Mouse (Mus musculus): ENCODE measurements at regions not wholly inside any gene's neighbourhood (a gene's known extent, or its start where the extent isn't known, plus 50 kb on each side); places are given as distances from the start of the nearest gene placed in this dataset.

DNA sequence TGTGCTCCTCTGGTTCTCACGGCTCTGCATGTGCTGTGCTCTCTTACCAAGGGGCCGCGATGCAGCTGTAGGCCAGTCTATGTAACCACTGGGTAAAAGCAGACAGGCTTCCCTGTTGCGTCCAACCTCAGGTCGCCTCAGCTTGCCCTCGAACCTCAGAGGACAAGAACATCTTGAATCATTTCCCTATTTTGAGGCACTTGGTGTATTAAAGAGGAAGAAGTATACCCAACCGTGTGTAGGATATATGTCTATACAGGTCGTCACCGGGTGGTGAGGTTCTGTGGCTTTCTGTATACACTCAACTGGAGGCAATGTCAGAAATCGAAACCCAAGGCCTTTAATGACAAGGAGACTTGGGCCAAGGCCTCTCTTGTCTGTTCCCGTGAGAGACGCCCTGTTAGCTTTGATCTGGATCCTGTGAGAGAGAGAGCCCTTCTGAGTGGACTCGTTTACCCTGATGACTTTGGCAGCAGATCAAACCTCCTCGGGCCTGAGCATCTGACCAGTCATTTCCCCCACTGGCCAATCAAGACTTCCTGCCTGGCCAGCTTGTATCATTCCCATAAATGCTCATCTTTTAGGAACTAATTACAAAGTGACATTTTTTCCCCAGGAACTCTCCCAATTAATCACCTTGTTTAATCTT, 135.3 kb downstream of the 1500009L16Rik start:
- no peak overlapping the region for H3K4me3 ChIP-seq (ENCODE audit: low read depth, low read length)
- H3K36me3 ChIP-seq (ENCODE audit: control insufficient read depth, insufficient read depth, low read length) = no peaks in the 10 kb centered on the region
- 74% methylated on average over 14 of the region's 14 CpGs for WGBS
- H3K4me2 ChIP-seq (replicated peaks; ENCODE audit: low read depth, low read length) = no peak overlapping the region
- no peaks in the 10 kb centered on the region for H3K9me3 ChIP-seq (ENCODE audit: control insufficient read depth, low read depth, low read length)
- H3K4me1 ChIP-seq (ENCODE audit: control insufficient read depth, insufficient read depth, low read length) = no peaks in the 10 kb centered on the region
- ATAC-seq (ENCODE audit: insufficient number of reproducible peaks, insufficient read depth, low FRiP score, low read depth) = no peak
- no peak overlapping the region for H3K9ac ChIP-seq (replicated peaks; ENCODE audit: low read depth, low read length)
- no peak overlapping the region for H3K27ac ChIP-seq (ENCODE audit: low read length)
- no peaks in the 10 kb centered on the region for H3K27me3 ChIP-seq (ENCODE audit: control insufficient read depth, insufficient read depth, low read length)

DNA sequence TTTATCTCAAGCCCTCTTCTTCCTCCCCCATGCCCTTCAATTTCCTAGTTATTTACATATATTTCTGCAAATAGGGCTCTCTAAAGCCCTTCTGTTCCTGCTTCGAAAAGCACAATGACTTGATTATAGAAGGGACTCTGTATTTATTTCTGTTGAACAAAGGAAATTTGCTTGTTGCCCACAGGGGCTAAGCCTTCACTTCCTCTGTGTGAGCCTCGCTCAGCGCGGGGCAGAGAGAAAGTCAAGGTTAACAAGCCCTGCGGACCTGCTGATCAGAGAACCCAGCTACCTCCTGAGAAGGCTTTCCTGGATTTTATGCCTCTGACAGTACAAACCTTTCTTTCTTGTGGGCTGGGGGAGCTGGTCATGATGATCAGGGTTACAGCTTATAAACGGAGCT, 136.0 kb downstream of the 1500009L16Rik start:
- Histone ChIP-seq H3K4me1 (ENCODE audit: control insufficient read depth, insufficient read depth, low read length) (no peaks in the 10 kb centered on the region), H3K9ac (replicated peaks; ENCODE audit: low read depth, low read length) (no peak overlapping the region), H3K27me3 (ENCODE audit: control insufficient read depth, insufficient read depth, low read length) (no peaks in the 10 kb centered on the region), H3K27ac (ENCODE audit: low read length) (no peak overlapping the region), H3K4me2 (replicated peaks; ENCODE audit: low read depth, low read length) (no peak overlapping the region), H3K9me3 (ENCODE audit: control insufficient read depth, low read depth, low read length) (no peaks in the 10 kb centered on the region), H3K36me3 (ENCODE audit: control insufficient read depth, insufficient read depth, low read length) (no peaks in the 10 kb centered on the region), H3K4me3 (ENCODE audit: low read depth, low read length) (no peak overlapping the region)
- WGBS = 48% methylated on average over 6 of the region's 6 CpGs
- no peak for ATAC-seq (ENCODE audit: insufficient number of reproducible peaks, insufficient read depth, low FRiP score, low read depth)

DNA sequence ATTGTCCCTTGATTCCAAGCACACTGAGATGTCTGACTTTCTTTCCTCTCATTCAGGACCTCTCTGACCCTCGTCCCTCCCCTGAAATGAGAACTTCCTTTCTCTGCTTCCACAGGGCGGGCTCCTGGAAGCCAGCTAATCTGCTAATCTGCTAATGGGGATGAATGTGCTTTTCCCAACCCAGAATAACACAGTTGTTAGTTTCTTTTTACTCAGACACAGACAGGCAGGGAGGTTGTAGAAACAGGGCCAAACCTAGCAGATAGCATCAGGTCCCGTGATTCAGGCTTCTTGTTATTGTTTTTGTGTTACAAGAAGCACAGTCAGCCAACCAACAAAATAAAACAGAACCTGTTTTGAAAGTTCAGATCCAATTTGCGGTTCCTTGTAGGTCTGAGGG, 137.0 kb downstream of the 1500009L16Rik start:
- Histone ChIP-seq H3K9ac (replicated peaks; ENCODE audit: low read depth, low read length) (no peak overlapping the region), H3K27ac (ENCODE audit: low read length) (no peak overlapping the region), H3K9me3 (ENCODE audit: control insufficient read depth, low read depth, low read length) (no peaks in the 10 kb centered on the region), H3K4me1 (ENCODE audit: control insufficient read depth, insufficient read depth, low read length) (no peaks in the 10 kb centered on the region), H3K4me2 (replicated peaks; ENCODE audit: low read depth, low read length) (no peak overlapping the region), H3K36me3 (ENCODE audit: control insufficient read depth, insufficient read depth, low read length) (no peaks in the 10 kb centered on the region), H3K27me3 (ENCODE audit: control insufficient read depth, insufficient read depth, low read length) (no peaks in the 10 kb centered on the region), H3K4me3 (ENCODE audit: low read depth, low read length) (no peak overlapping the region)
- ATAC-seq (ENCODE audit: insufficient number of reproducible peaks, insufficient read depth, low FRiP score, low read depth) = no peak
- WGBS = 85% methylated on average over 4 of the region's 4 CpGs

DNA sequence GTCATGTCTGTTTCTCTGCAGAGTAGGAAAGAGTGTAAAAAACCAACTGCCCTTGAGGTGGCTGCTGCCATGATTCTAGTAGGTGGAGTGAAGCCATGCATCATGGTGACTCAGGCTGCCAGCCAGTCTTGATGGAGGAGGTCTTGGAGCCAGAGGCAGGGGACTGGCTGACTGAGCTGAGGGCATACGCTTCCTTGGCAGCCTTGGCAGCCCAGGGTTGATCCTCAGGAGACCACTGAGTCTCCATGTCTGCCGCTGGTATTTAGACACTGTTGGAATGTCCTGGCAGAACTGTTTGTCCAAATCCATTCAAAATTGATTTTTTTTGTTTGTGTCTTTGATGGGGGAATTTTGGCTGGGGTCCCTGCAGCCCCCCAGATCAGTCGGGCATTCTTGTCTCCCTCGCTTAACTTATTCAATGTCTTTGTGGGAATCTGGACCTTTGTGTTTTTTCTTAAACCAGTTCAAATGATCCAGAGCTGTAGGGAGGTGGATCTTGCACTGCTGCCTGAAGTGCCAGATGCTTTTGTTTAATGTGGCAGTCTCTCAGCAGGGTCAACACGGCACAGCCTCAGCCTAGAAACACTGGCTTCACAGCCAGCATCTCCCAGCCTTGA, 139.0 kb downstream of the 1500009L16Rik start:
- Histone ChIP-seq H3K36me3 (ENCODE audit: control insufficient read depth, insufficient read depth, low read length) (no peaks in the 10 kb centered on the region), H3K27ac (ENCODE audit: low read length) (no peak overlapping the region), H3K4me3 (ENCODE audit: low read depth, low read length) (no peak overlapping the region), H3K4me1 (ENCODE audit: control insufficient read depth, insufficient read depth, low read length) (no peaks in the 10 kb centered on the region), H3K9me3 (ENCODE audit: control insufficient read depth, low read depth, low read length) (no peaks in the 10 kb centered on the region), H3K9ac (replicated peaks; ENCODE audit: low read depth, low read length) (no peak overlapping the region), H3K27me3 (ENCODE audit: control insufficient read depth, insufficient read depth, low read length) (no peaks in the 10 kb centered on the region), H3K4me2 (replicated peaks; ENCODE audit: low read depth, low read length) (no peak overlapping the region)
- ATAC-seq (ENCODE audit: insufficient number of reproducible peaks, insufficient read depth, low FRiP score, low read depth) = no peak
- WGBS = 60% methylated on average over 5 of the region's 5 CpGs

DNA sequence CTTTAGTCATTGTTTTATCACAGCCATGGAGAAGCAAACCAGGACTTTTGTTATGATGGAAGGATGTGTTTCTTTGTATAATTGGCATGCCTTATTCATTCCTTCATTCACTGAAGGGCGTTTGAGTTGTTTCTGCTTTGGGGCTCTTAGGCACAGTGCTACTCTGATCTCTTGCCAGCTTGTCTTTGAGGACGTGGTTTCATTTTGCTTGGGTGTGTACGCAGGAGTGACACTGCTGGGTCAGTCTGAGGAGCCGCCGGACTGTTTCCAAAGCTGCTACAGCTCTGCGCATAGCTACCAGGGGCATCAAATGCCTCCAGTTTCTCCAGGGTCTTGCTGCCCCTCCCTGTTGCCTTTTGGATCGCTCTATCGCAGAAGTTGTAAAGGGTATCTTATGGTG, 141.9 kb downstream of the 1500009L16Rik start:
- Histone ChIP-seq H3K27ac (ENCODE audit: low read length) (no peak overlapping the region), H3K9me3 (ENCODE audit: control insufficient read depth, low read depth, low read length) (no peaks in the 10 kb centered on the region), H3K27me3 (ENCODE audit: control insufficient read depth, insufficient read depth, low read length) (no peaks in the 10 kb centered on the region), H3K4me3 (ENCODE audit: low read depth, low read length) (no peak overlapping the region), H3K9ac (replicated peaks; ENCODE audit: low read depth, low read length) (no peak overlapping the region), H3K4me2 (replicated peaks; ENCODE audit: low read depth, low read length) (no peak overlapping the region), H3K36me3 (ENCODE audit: control insufficient read depth, insufficient read depth, low read length) (no peaks in the 10 kb centered on the region), H3K4me1 (ENCODE audit: control insufficient read depth, insufficient read depth, low read length) (no peaks in the 10 kb centered on the region)
- 81% methylated on average over 8 of the region's 8 CpGs for whole genome bisulfite sequencing
- no peak for ATAC-seq (ENCODE audit: insufficient number of reproducible peaks, insufficient read depth, low FRiP score, low read depth)

DNA sequence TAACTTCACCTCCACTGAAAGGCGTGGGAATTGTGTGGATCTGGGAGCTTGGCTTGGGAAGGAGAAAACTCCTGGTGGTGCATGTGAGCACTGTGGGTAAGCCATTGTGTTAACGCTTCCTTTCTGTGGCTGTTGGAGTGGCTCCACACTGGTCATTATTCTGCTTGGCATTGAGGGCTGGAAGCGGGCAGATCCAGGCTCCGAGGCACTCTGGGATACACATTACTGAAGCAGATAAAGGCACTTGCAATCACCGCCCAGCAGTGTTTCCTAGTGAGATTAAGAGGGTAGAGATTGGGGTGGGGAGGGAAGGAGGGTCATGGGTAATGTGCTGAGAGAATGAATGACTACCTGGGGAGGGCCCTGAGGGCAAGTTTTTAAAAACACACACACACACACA, 143.3 kb downstream of the 1500009L16Rik start:
- no peak overlapping the region for H3K27ac ChIP-seq (ENCODE audit: low read length)
- peak; percentile 33; the same call in 1 of the 2 replicates for ATAC-seq (ENCODE audit: insufficient number of reproducible peaks, insufficient read depth, low FRiP score, low read depth)
- no peaks in the 10 kb centered on the region for H3K27me3 ChIP-seq (ENCODE audit: control insufficient read depth, insufficient read depth, low read length)
- WGBS = 59% methylated on average over 5 of the region's 5 CpGs
- no peak overlapping the region for H3K9ac ChIP-seq (replicated peaks; ENCODE audit: low read depth, low read length)
- no peak overlapping the region for H3K4me2 ChIP-seq (replicated peaks; ENCODE audit: low read depth, low read length)
- H3K4me1 ChIP-seq (ENCODE audit: control insufficient read depth, insufficient read depth, low read length) = no peaks in the 10 kb centered on the region
- H3K36me3 ChIP-seq (ENCODE audit: control insufficient read depth, insufficient read depth, low read length) = no peaks in the 10 kb centered on the region
- H3K4me3 ChIP-seq (ENCODE audit: low read depth, low read length) = no peak overlapping the region
- no peaks in the 10 kb centered on the region for H3K9me3 ChIP-seq (ENCODE audit: control insufficient read depth, low read depth, low read length)

DNA sequence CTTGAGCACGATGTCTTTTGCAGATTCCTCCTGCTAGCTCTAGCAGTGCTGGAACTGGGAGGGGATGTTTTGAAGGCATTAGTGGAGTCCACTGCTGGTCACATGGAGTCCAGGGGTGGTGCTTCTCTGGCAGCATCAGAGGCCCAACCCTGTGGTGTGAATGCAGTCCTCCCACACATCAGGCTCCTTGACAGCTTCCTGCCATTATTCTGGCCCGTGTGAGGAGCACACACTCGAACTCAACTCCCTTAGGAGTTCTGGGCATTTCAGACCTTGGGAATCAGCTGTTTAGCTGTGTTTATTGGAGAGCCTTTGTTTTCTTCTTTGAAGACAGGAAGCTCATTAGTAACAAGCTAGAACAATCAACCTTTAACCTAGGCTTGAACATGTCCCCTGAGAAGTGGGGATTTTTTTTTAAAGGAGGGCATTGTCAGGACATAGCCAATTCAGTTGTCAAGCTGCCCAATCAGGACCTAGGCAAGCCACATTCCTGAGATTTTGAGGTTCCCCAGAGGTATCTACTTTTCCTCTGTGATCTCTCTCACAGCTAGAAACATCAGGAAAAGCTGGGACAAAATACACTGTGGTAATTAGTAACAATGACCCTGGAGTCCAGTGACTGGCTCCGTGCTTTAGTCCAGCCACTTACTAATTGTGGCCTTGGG, 149.2 kb downstream of the 1500009L16Rik start:
- Histone ChIP-seq H3K4me3 (ENCODE audit: low read depth, low read length) (no peak overlapping the region), H3K4me2 (replicated peaks; ENCODE audit: low read depth, low read length) (no peak overlapping the region), H3K9me3 (ENCODE audit: control insufficient read depth, low read depth, low read length) (no peaks in the 10 kb centered on the region), H3K36me3 (ENCODE audit: control insufficient read depth, insufficient read depth, low read length) (no peaks in the 10 kb centered on the region), H3K4me1 (ENCODE audit: control insufficient read depth, insufficient read depth, low read length) (no peaks in the 10 kb centered on the region), H3K27ac (ENCODE audit: low read length) (no peak overlapping the region), H3K9ac (replicated peaks; ENCODE audit: low read depth, low read length) (no peak overlapping the region), H3K27me3 (ENCODE audit: control insufficient read depth, insufficient read depth, low read length) (no peaks in the 10 kb centered on the region)
- ATAC-seq (ENCODE audit: insufficient number of reproducible peaks, insufficient read depth, low FRiP score, low read depth) = no peak
- 59% methylated on average over 4 of the region's 4 CpGs for WGBS

DNA sequence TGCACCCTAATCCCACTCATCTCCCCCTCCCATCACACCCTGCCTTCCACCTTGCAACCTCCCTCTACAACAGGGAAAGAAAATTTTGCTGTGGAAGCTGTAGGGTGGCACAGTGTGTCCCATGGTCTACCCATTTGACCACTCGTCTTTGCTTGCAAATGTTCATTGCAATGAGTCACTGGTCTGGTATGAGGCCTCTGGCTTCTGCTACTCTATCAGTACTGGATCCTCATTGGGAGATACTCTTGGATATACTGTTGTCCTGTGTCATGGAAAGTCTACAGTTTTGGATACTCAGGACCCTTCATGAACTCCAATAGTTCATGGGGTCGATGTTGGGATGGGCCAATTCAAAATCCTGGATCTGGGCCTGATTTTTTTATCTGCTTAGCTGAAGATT, 156.1 kb downstream of the 1500009L16Rik start:
- Histone ChIP-seq H3K9me3 (ENCODE audit: control insufficient read depth, low read depth, low read length) (no peaks in the 10 kb centered on the region), H3K4me2 (replicated peaks; ENCODE audit: low read depth, low read length) (no peak overlapping the region), H3K36me3 (ENCODE audit: control insufficient read depth, insufficient read depth, low read length) (no peaks in the 10 kb centered on the region), H3K4me3 (ENCODE audit: low read depth, low read length) (no peak overlapping the region), H3K4me1 (ENCODE audit: control insufficient read depth, insufficient read depth, low read length) (no peaks in the 10 kb centered on the region; the same call in 1 of the 2 replicates), H3K27ac (ENCODE audit: low read length) (no peak overlapping the region), H3K27me3 (ENCODE audit: control insufficient read depth, insufficient read depth, low read length) (no peaks in the 10 kb centered on the region), H3K9ac (replicated peaks; ENCODE audit: low read depth, low read length) (no peak overlapping the region)
- ATAC-seq (ENCODE audit: insufficient number of reproducible peaks, insufficient read depth, low FRiP score, low read depth) = no peak
- WGBS = 84% methylated on average over 2 of the region's 2 CpGs
